Mouse (Mus musculus): Measurements from ENCODE around the gene Tmem167b. TPM values are rescaled to one million over a fixed set of nuclear protein-coding genes. Genes with fewer than 3 reads are reported as not detected.

The Tmem167b gene
- polyA plus RNA-seq, 1 experiment from 2014 or later, result 34.9 TPM

Small RNAs within 50 kb of the gene (microRNA-seq; reads per million reads assigned to microRNA genes)
- not detected for gene Gm22860

Other genes with a start within 250 kb of the Tmem167b start
- not detected in 2 replicates for gene Mybphl, start 197.6 kb downstream of the Tmem167b start, polyA plus RNA-seq (2014; fragmentation: Nextera tagmentation; extraction: Ambion mirVana)
- gene Psrc1, start 178.6 kb downstream of the Tmem167b start, polyA plus RNA-seq (2014; fragmentation: Nextera tagmentation; extraction: Ambion mirVana), result 35.1 and 41.4 TPM in 2 replicates
- gene Celsr2, start 146.9 kb downstream of the Tmem167b start, polyA plus RNA-seq (2014; fragmentation: Nextera tagmentation; extraction: Ambion mirVana), result 7.8 and 7.9 TPM in 2 replicates
- 136 and 140 TPM in 2 replicates for gene Sars, start 117.3 kb downstream of the Tmem167b start, polyA plus RNA-seq (2014; fragmentation: Nextera tagmentation; extraction: Ambion mirVana)
- gene 1700013F07Rik, start 28.3 kb downstream of the Tmem167b start, polyA plus RNA-seq (2014; fragmentation: Nextera tagmentation; extraction: Ambion mirVana), result not detected in 2 replicates
- 1.2 and 9.5 TPM in 2 replicates for gene 5330417C22Rik, start 25.9 kb downstream of the Tmem167b start, polyA plus RNA-seq (2014; fragmentation: Nextera tagmentation; extraction: Ambion mirVana)
- 35.9 and 38.1 TPM in 2 replicates for gene Taf13, start 9.2 kb upstream of the Tmem167b start, polyA plus RNA-seq (2014; fragmentation: Nextera tagmentation; extraction: Ambion mirVana)
- gene Wdr47, start 28.8 kb upstream of the Tmem167b start, polyA plus RNA-seq (2014; fragmentation: Nextera tagmentation; extraction: Ambion mirVana), result 10.8 and 11.2 TPM in 2 replicates
- 70.9 and 72.6 TPM in 2 replicates for gene Clcc1, start 91.4 kb upstream of the Tmem167b start, polyA plus RNA-seq (2014; fragmentation: Nextera tagmentation; extraction: Ambion mirVana)
- 55.8 and 68.3 TPM in 2 replicates for gene Gpsm2, start 159.8 kb upstream of the Tmem167b start, polyA plus RNA-seq (2014; fragmentation: Nextera tagmentation; extraction: Ambion mirVana)
- 0.20 and 0.63 TPM in 2 replicates for gene Aknad1, start 177.2 kb upstream of the Tmem167b start, polyA plus RNA-seq (2014; fragmentation: Nextera tagmentation; extraction: Ambion mirVana)

Measured in intestine, embryonic 14.5 days (tissue).